Mouse (Mus musculus) 3T3-L1 (cell line): Measurements from ENCODE around the gene Lhx2.
A peak's percentile ranks its signal among the peaks of the same experiment; 100 is the strongest.

Experiments
- DNase-seq: peaks from one replicate; pipeline ENCODE4 v3.0.0-alpha.2; 2015; ENCODE audit warnings: low read depth, low spot score

Lhx2 gene

GRCm38 (mm10) chr2:38405356-38405755 is 66.3 kb downstream of the Lhx2 start:
- no peak for DNase-seq

GRCm38 (mm10) chr2:38409309-38409708 is 70.2 kb downstream of the Lhx2 start:
- no peak for DNase-seq

GRCm38 (mm10) chr2:38410227-38410626 is 71.1 kb downstream of the Lhx2 start:
- no peak for DNase-seq

GRCm38 (mm10) chr2:38412599-38413177 is 73.6 kb downstream of the Lhx2 start:
- no peak for DNase-seq

GRCm38 (mm10) chr2:38417970-38418369 is 78.9 kb downstream of the Lhx2 start:
- peak; percentile 76 for DNase-seq
